Mouse (Mus musculus) CH12.LX (cell line): ENCODE data around the gene Pigr. TPM values are rescaled to one million over a fixed set of nuclear protein-coding genes. Genes with fewer than 3 reads are reported as not detected.

Source experiments
- DNase-seq: peaks from one replicate; pipeline ENCODE4 v3.0.0-alpha.2; 2013; ENCODE audit errors: extremely low read depth
- H3K27ac ChIP-seq: 2 replicates; pipeline ENCODE4 v1.5.1; 2012; ENCODE audit warnings: low read depth, mild to moderate bottlenecking, control low read depth, moderate library complexity; ENCODE audit not compliant: insufficient read depth
- H3K27me3 ChIP-seq: replicated peaks from 2 replicates; pipeline ENCODE3; 2012; ENCODE audit warnings: inconsistent platforms
- H3K36me3 ChIP-seq, 2 experiments: replicated peaks in 1 of 2; 2 replicates each; pipeline versions ENCODE3 to v1.6.1; 2012; ENCODE audit warnings: inconsistent platforms in 1 of 2, low read length in 1 of 2, mild to moderate bottlenecking in 1 of 2, mixed read lengths in 1 of 2, moderate library complexity in 1 of 2; ENCODE audit not compliant: control insufficient read depth in 1 of 2, insufficient read depth in 1 of 2
- H3K4me1 ChIP-seq, 2 experiments: 2 replicates each; pipeline ENCODE4 v1.6.1; 2012; ENCODE audit warnings: inconsistent platforms in 1 of 2, moderate library complexity in 1 of 2; ENCODE audit not compliant: insufficient read depth in 2 of 2, control insufficient read depth in 1 of 2
- H3K4me2 ChIP-seq: 2 replicates; pipeline ENCODE4 v1.6.1; 2012; ENCODE audit warnings: low read depth, mild to moderate bottlenecking, control low read depth; ENCODE audit not compliant: poor library complexity, insufficient read depth, severe bottlenecking
- H3K4me3 ChIP-seq, 3 experiments: fragments of 150-350 bp in 1 of 3; sonication (generic) in 1 of 3; replicated peaks in 1 of 3; 2 replicates each; pipeline versions ENCODE3 to v1.5.1; 2011 to 2012; ENCODE audit warnings: low read depth in 2 of 3, low read length in 2 of 3, mild to moderate bottlenecking in 2 of 3, moderate library complexity in 2 of 3, control low read depth in 1 of 3, improper control_type of control experiment in 1 of 3, inconsistent platforms in 1 of 3, mixed read lengths in 1 of 3; ENCODE audit not compliant: poor library complexity in 1 of 3
- H3K79me2 ChIP-seq: replicated peaks from 2 replicates; pipeline ENCODE4 v1.6.1; 2012; ENCODE audit warnings: mild to moderate bottlenecking, moderate library complexity; ENCODE audit not compliant: control insufficient read depth, poor library complexity, insufficient read depth, severe bottlenecking; ENCODE audit errors: extremely low read depth
- H3K9ac ChIP-seq: 2 replicates; pipeline ENCODE4 v1.6.1; 2012; ENCODE audit warnings: low read depth, mild to moderate bottlenecking, control low read depth, moderate library complexity; ENCODE audit not compliant: insufficient read depth
- H3K9me3 ChIP-seq: replicated peaks from 2 replicates; pipeline ENCODE3; 2012; ENCODE audit warnings: low read length, inconsistent platforms, mixed read lengths
- BHLHE40 ChIP-seq: IDR thresholded peaks from 2 replicates; pipeline ENCODE4 v1.6.1; 2011; ENCODE audit warnings: mild to moderate bottlenecking, low read depth, low read length, improper control_type of control experiment
- CHD2 ChIP-seq: IDR thresholded peaks from 2 replicates; pipeline ENCODE4 v1.6.1; 2011; ENCODE audit warnings: low read length, improper control_type of control experiment
- EP300 ChIP-seq: IDR thresholded peaks from 2 replicates; pipeline ENCODE4 v1.6.1; 2011; ENCODE audit warnings: low read length, improper control_type of control experiment
- GABPA ChIP-seq: IDR thresholded peaks from 2 replicates; pipeline ENCODE4 v1.6.1; 2012; ENCODE audit warnings: low read depth, low read length, improper control_type of control experiment, inconsistent platforms; ENCODE audit not compliant: insufficient replicate concordance
- IRF4 ChIP-seq: IDR thresholded peaks from 2 replicates; pipeline ENCODE4 v1.6.1; 2014; ENCODE audit warnings: low read depth, mild to moderate bottlenecking, inconsistent platforms, low read length, improper control_type of control experiment
- JUND ChIP-seq: conservative IDR thresholded peaks from 2 replicates; pipeline ENCODE4 v1.6.1; 2011; ENCODE audit warnings: low read depth, low read length, improper control_type of control experiment
- MAZ ChIP-seq: IDR thresholded peaks from 2 replicates; pipeline ENCODE4 v1.6.1; 2012; ENCODE audit warnings: low read depth, mild to moderate bottlenecking, inconsistent platforms, low read length, improper control_type of control experiment, moderate library complexity
- MEF2A ChIP-seq: IDR thresholded peaks from 2 replicates; pipeline ENCODE4 v1.6.1; 2014; ENCODE audit warnings: low read depth, mild to moderate bottlenecking, inconsistent platforms, low read length, improper control_type of control experiment, borderline replicate concordance
- MXI1 ChIP-seq: IDR thresholded peaks from 2 replicates; pipeline ENCODE4 v1.6.1; 2011; ENCODE audit warnings: mild to moderate bottlenecking, low read depth, low read length, improper control_type of control experiment
- MYC ChIP-seq: IDR thresholded peaks from 2 replicates; pipeline ENCODE4 v1.6.1; 2011; ENCODE audit warnings: low read depth, mild to moderate bottlenecking, improper control_type of control experiment, low read length
- NELFE ChIP-seq: IDR thresholded peaks from 2 replicates; pipeline ENCODE4 v1.6.1; 2011; ENCODE audit warnings: low read depth, low read length, improper control_type of control experiment
- PAX5 ChIP-seq: IDR thresholded peaks from 2 replicates; pipeline ENCODE4 v1.6.1; 2012; ENCODE audit warnings: low read length, inconsistent platforms, mixed read lengths
- POLR2AphosphoS2 ChIP-seq: IDR thresholded peaks from 2 replicates; pipeline ENCODE4 v1.6.1; 2011; ENCODE audit warnings: low read depth, low read length, improper control_type of control experiment
- SIN3A ChIP-seq: IDR thresholded peaks from 2 replicates; pipeline ENCODE4 v1.6.1; 2012; ENCODE audit warnings: low read length, improper control_type of control experiment, inconsistent platforms
- TBP ChIP-seq: conservative IDR thresholded peaks from 2 replicates; pipeline ENCODE4 v1.6.1; 2011; ENCODE audit warnings: low read depth, low read length, improper control_type of control experiment
- TCF12 ChIP-seq: IDR thresholded peaks from 2 replicates; pipeline ENCODE4 v1.6.1; 2014; ENCODE audit warnings: low read depth, mild to moderate bottlenecking, inconsistent platforms, low read length, improper control_type of control experiment
- ZKSCAN1 ChIP-seq: IDR thresholded peaks from 2 replicates; pipeline ENCODE4 v1.6.1; 2012; ENCODE audit warnings: low read depth, inconsistent platforms, low read length, improper control_type of control experiment, borderline replicate concordance
- ZNF384 ChIP-seq: IDR thresholded peaks from 2 replicates; pipeline ENCODE4 v1.6.1; 2012; ENCODE audit warnings: low read depth, low read length, improper control_type of control experiment, inconsistent platforms
- dilution Hi-C: fragments of 300-500 bp; cut with MboI; formaldehyde crosslinking; loops from 2 replicates; pipeline ENCODE4 v1.14.3; 2020; ENCODE audit warnings: low sequenced_read_pairs; ENCODE audit not compliant: extremely low pct_unique_long_range_greater_than_20kb, extremely low pct_ligation_motif_present
- in situ Hi-C: fragments of 300-500 bp; cut with MboI; formaldehyde crosslinking; loops from 3 replicates; pipeline ENCODE4 v1.14.3; 2019; ENCODE audit warnings: low sequenced_read_pairs, low pct_ligation_motif_present, low pct_unique_long_range_greater_than_20kb, mixed read lengths
- polyA plus RNA-seq: library from polyadenylated mRNA; unstranded; fragments of >175 nt; gene quantifications from 2 replicates; pipeline ENCODE4 v1.2.1, GENCODE M21; 2012; ENCODE audit warnings: low read depth; ENCODE audit not compliant: insufficient read length
- total RNA-seq, 2 experiments: library from RNA; depleted of rRNA; stranded (reverse); fragments of 300-350 nt in 1 of 2; fragments of >200 nt in 1 of 2; gene quantifications; 2 replicates each; pipeline ENCODE4 v1.2.3; 2012 to 2014

Gene Pigr
- total and polyA plus RNA-seq, 3 experiments: 0.04 to 0.21 TPM; not detected in 1

- no peak within 1 kb of the TSS for H3K27ac ChIP-seq
- H3K79me2 ChIP-seq: no peaks in the 10 kb centered on the region
- H3K27me3 ChIP-seq: peaks cover 3% of the 10 kb centered on the region
- TF ChIP-seq BHLHE40: no peak
- TF ChIP-seq MYC: no peak
- TF ChIP-seq MEF2A: no peak
- no peak for TF ChIP-seq PAX5
- no peak for TF ChIP-seq MAZ
- TF ChIP-seq POLR2AphosphoS2: no peak
- TF ChIP-seq GABPA: no peak
- no peak within 1 kb of the TSS for H3K4me3 ChIP-seq
- DNase-seq: no peak
- H3K9me3 ChIP-seq: no peaks in the 10 kb centered on the region
- in situ Hi-C loops (no loop called here), dilution Hi-C loops (no loop called here)
- H3K4me1 ChIP-seq: no peaks in the 10 kb centered on the region
- no peaks in the 10 kb centered on the region for H3K36me3 ChIP-seq
- H3K4me2 ChIP-seq: no peak within 1 kb of the TSS
- no peak within 1 kb of the TSS for H3K9ac ChIP-seq
Observed at GRCm38 (mm10) chr1:130887354-130887753, 60.9 kb downstream of the Pigr start, which contains the start of gene Il24. Il24 (minus strand) TSS chr1:130887454.

DNA sequence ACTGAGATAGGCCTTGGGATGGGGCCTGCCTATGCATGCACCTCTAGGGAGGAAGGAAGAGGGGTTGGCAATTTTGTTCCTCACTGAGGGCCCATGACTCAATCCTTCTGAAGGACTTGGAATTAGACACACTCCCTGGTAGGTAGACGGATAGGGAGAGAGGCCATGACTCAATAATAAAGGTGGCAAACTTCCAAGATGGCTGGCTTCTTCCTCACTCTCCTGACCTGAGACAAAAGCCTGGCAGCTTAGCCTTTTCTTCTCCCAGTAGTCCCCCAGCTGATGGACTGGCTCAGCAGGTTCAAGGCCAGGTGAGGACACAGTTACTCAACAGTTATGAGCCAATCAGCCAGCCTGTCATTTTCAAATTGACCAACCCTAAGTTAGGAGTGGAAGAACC is 66.0 kb downstream of the Pigr start:
- no peaks in the 10 kb centered on the region for H3K4me1 ChIP-seq
- no peaks in the 10 kb centered on the region for H3K36me3 ChIP-seq
- no peaks in the 10 kb centered on the region for H3K79me2 ChIP-seq
- H3K27ac ChIP-seq: no peak overlapping the region
- no peak for DNase-seq
- H3K4me2 ChIP-seq: no peak overlapping the region
- TF ChIP-seq TBP: no peak
- TF ChIP-seq NELFE: no peak
- no peak for TF ChIP-seq PAX5
- TF ChIP-seq JUND: no peak
- no peak for TF ChIP-seq POLR2AphosphoS2
- no peak for TF ChIP-seq ZNF384
- TF ChIP-seq EP300: no peak
- TF ChIP-seq MXI1: no peak
- TF ChIP-seq TCF12: no peak
- TF ChIP-seq IRF4: no peak
- no peak for TF ChIP-seq MAZ
- no peak for TF ChIP-seq MEF2A
- TF ChIP-seq CHD2: no peak
- TF ChIP-seq ZKSCAN1: no peak
- TF ChIP-seq MYC: no peak
- no peak for TF ChIP-seq SIN3A
- no peaks in the 10 kb centered on the region for H3K9me3 ChIP-seq
- H3K27me3 ChIP-seq: no peaks in the 10 kb centered on the region
- dilution Hi-C loops (no loop called here), in situ Hi-C loops (no loop called here)
- H3K4me3 ChIP-seq: no peak overlapping the region
- H3K9ac ChIP-seq: no peak overlapping the region
